ENCODE assay signal across 1 mouse cellular context in the genomic region with DNA sequence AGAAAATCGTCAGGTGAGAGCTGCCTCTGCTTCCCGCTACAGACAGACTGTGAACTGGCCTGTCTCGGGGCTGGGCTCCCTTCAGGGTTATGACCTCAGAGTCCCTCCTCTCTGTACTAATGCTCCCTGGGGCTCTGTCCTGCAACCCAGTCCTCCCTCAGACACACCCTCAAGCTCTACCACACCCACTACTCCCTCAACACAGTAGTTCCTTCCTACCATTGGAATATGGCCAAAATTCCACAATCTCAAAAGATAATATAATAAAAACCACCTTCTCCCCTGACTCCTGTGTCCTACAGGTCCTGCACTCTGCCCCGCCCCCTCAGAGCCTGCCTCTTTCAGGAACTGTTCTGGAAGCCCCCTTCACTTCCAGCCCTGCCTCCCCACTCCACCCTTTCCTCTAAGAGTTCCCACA.
TF ChIP-seq lines count a peak whose summit lies in the region.

No protein-coding gene starts in this region.

TF ChIP-seq in MEL, 35 proteins besides CTCF, POLR2A, EP300 and RAD21 (continued from another document):
- no peak for TF ChIP-seq GABPA (IDR thresholded peaks at IDR 0.05; ENCODE audit: low read depth, low read length)
- no peak for TF ChIP-seq NRF1 (IDR thresholded peaks at IDR 0.05; ENCODE audit: insufficient read depth, low read depth, low read length, poor library complexity, severe bottlenecking)
- TF ChIP-seq ELF1 (IDR thresholded peaks at IDR 0.05; ENCODE audit: low read depth, low read length) = no peak
- no peak for TF ChIP-seq ZC3H11A (IDR thresholded peaks at IDR 0.05; ENCODE audit: low read depth, low read length)
- TF ChIP-seq MAZ (IDR thresholded peaks at IDR 0.05; ENCODE audit: low read depth, low read length) = no peak
